Mouse (Mus musculus): ENCODE measurements around the gene Gfpt1. TPM values are rescaled to one million over a fixed set of nuclear protein-coding genes. Genes with fewer than 3 reads are reported as not detected.

The Gfpt1 gene
- polyA plus RNA-seq (2016; fragmentation: Nextera tagmentation; extraction: Ambion mirVana), result 25.2 and 25.9 TPM in 2 replicates

DNA sequence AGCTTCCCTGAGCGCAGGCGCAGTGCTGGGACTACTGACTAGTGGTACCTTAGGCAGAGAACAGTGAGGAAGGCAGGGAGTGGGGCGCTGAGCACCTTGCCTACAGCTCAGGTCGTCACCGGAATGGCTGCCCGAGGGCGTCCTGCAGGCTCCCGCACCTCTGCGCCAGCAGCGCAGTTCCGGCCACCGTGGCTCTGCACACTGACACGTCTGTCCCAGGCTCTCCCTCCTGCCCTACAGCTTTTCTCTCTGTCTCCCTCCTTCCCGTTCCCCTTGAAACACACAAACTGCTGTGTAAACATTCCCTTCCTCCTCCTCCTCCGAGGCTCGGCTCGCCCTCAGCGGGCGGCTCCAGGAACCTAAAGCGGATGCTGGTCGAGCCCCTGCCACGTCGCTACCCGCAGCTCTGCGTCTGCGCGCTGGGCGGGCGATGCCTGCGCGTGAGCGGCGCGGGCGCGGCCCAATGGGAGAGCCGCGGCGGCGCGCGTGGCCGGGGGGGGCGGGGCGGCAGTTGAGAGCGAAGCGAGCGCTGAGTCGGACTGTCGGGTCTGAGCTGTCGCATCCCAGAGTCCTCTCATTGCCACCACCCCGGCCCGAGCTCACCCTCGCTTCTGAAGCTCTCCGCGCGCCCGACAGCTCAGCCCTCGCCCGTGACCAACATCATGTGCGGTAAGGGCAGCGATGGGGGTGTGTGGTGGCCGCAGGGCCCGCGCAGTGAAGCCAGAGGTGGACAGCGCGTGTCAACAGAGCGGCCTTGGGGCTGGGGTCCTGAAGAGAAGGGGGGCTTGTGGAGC lies at the start of gene Gfpt1:
Gfpt1 (plus strand) TSS at position 510 of the 794 bp plus-strand sequence.
- Histone ChIP-seq H3K9ac (replicated peaks) (peak within 1 kb of the TSS; percentile 87), H3K36me3 (peaks cover 5% of the 10 kb centered on the region; the same call in 1 of the 2 replicates), H3K27me3 (no peaks in the 10 kb centered on the region), H3K4me1 (replicated peaks) (peaks cover 23% of the 10 kb centered on the region), H3K4me2 (peak within 1 kb of the TSS; percentile 72), H3K4me3 (replicated peaks) (peak within 1 kb of the TSS; percentile 86), H3K9me3 (no peaks in the 10 kb centered on the region), H3K27ac (peak within 1 kb of the TSS; percentile 100)
- peak; percentile 96 for ATAC-seq (ENCODE audit: insufficient number of reproducible peaks, insufficient read depth, low FRiP score, low TSS enrichment, low read depth)
- under 1% methylated on average over 68 of the region's 68 CpGs for WGBS

DNA sequence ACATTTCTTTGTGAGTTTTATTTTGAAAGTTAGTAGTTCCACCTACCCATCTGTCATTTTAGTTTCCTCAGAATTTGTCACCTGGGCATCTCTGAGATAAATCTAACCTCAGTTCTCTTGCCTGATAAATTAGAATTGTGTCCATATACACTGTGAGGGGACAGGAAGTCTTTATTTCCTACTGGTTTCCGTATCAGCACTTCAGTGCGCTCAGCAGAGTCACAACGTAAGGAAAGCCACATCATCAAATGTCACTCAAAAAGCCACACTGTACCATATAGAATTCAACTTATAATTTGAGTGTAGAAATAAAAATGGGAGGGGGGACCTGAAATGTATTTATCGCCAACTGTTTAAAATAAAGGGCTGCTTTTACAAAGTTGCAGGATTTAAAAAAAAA lies 48.4 kb upstream of the Gfpt1 start:
- no peak overlapping the region for H3K27ac ChIP-seq

DNA sequence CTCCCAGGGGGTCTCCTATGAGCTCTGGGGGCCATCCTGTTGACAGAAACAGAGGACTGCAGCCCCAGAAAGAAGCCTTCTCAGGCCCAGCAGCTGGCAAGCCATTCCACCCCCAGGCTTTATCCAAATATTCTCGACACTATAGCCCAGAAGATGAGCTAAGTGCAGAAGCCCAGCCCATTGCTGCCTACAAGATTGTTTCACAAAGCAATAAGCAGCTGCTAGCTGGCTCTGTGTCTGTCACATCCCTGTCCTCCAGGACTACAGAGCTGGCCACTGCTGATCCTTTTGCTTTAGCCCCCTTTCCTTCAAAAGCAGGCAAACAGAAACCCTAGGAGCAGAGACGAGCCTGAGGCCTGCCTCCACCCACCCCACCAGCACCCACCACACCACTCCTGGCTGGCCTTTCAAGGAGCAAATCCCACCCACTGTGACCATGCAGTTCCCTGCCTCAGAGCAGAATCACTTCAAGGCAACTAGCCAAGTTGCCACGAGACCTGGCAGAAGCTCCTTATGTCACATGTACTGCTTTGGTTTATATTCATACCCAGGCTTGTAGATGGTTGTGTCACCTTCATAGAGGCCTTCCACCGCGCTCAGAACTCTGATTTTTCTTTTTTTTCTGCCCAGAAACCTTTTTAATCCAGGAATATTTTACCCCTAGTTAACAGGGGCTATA lies 45.9 kb upstream of the Gfpt1 start:
- Histone ChIP-seq H3K9ac (replicated peaks) (no peak overlapping the region), H3K27ac (no peak overlapping the region), H3K36me3 (peaks cover 43% of the 10 kb centered on the region), H3K4me1 (replicated peaks) (no peaks in the 10 kb centered on the region), H3K9me3 (no peaks in the 10 kb centered on the region), H3K27me3 (no peaks in the 10 kb centered on the region), H3K4me2 (no peak overlapping the region), H3K4me3 (replicated peaks) (no peak overlapping the region)
- no peak for ATAC-seq (ENCODE audit: insufficient number of reproducible peaks, insufficient read depth, low FRiP score, low TSS enrichment, low read depth)
- WGBS, result 84% methylated on average over 5 of the region's 5 CpGs

More for the DNA sequence above, 48.4 kb upstream of the Gfpt1 start:
- no peaks in the 10 kb centered on the region for H3K9me3 ChIP-seq
- no peak overlapping the region for H3K4me3 ChIP-seq (replicated peaks)
- ATAC-seq (ENCODE audit: insufficient number of reproducible peaks, insufficient read depth, low FRiP score, low TSS enrichment, low read depth), result no peak
- 92% methylated on average over 4 of the region's 4 CpGs for WGBS
- no peaks in the 10 kb centered on the region for H3K27me3 ChIP-seq
- no peak overlapping the region for H3K9ac ChIP-seq (replicated peaks)
- H3K4me1 ChIP-seq (replicated peaks), result no peaks in the 10 kb centered on the region
- peaks cover 46% of the 10 kb centered on the region for H3K36me3 ChIP-seq
- H3K4me2 ChIP-seq, result no peak overlapping the region

DNA sequence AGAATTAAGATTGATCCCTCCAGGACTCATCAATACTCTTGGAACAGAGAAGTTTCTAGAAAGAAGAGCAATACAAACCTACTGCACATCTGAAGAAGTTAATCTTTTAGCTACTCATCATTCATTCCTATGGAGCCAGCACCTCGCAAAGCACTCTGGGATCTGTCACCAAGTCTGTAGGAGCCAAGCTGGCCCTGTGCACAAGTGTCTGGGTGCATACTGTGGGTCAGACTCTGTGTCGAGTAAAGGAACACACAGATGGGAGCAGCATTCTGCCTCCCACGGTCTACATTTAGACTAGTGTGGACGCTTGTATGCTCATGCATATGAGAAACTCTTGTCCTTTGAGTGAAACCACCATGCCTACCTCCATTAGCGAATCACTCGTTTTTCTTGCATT lies 45.3 kb upstream of the Gfpt1 start:
- Histone ChIP-seq H3K27me3 (no peaks in the 10 kb centered on the region), H3K9ac (replicated peaks) (no peak overlapping the region), H3K4me1 (replicated peaks) (no peaks in the 10 kb centered on the region), H3K36me3 (peaks cover 43% of the 10 kb centered on the region), H3K4me2 (no peak overlapping the region), H3K9me3 (no peaks in the 10 kb centered on the region), H3K27ac (no peak overlapping the region), H3K4me3 (replicated peaks) (no peak overlapping the region)
- ATAC-seq (ENCODE audit: insufficient number of reproducible peaks, insufficient read depth, low FRiP score, low TSS enrichment, low read depth), result no peak
- 90% methylated on average over 6 of the region's 6 CpGs for WGBS

DNA sequence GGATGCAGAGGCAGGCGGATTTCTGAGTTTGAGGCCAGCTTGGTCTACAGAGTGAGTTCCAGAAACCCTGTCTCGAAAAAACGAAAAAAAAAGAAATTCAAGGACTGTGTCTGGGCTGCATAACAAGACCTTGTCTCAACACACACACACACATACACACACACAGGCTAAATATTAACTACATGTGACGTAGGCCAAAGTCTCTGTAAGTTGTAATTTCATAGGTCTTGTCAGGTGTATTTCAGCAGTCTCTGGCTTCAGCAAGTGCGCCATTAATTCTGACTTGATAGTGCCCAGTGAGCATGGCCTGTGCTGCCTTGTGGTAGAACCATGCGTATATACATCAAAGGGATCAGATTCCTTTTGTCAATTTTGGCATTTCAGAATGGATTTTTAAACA lies 40.7 kb upstream of the Gfpt1 start:
- H3K4me2 ChIP-seq, result no peak overlapping the region
- peaks cover 4% of the 10 kb centered on the region; the same call in 1 of the 2 replicates for H3K4me1 ChIP-seq (replicated peaks)
- 89% methylated on average over 6 of the region's 6 CpGs for WGBS
- no peak for ATAC-seq (ENCODE audit: insufficient number of reproducible peaks, insufficient read depth, low FRiP score, low TSS enrichment, low read depth)
- no peak overlapping the region for H3K9ac ChIP-seq (replicated peaks)
- H3K27me3 ChIP-seq, result no peaks in the 10 kb centered on the region
- no peaks in the 10 kb centered on the region for H3K9me3 ChIP-seq
- no peak overlapping the region for H3K4me3 ChIP-seq (replicated peaks)
- H3K27ac ChIP-seq, result no peak overlapping the region; the same call in 1 of the 2 replicates
- H3K36me3 ChIP-seq, result peaks cover 23% of the 10 kb centered on the region

DNA sequence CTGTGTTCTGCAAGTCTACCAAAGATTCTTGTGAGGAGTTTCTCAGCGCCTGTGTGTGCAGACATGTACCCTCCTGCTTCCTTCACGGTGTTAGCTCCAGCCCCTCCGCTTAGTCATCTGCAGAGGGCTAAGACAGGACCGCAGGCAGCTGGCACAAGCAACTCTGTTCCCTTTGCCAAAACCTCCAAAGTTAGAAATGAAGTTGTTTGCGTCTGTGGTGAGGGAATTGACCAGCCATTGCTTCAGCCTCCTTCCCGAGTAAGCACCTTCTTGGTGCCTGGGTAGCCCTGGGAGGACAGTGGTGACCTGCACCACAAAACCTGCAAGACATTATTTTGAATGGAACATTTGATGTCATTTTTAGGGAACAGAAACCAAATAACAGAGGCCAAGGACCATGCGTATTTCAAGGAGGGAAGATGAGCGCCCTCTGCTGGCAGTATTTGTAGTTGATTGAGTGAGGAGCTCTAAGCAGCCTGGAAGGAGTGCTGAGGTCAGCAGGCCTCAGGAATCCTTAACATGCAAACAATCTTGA lies 40.1 kb upstream of the Gfpt1 start:
- peaks cover 4% of the 10 kb centered on the region; the same call in 1 of the 2 replicates for H3K4me1 ChIP-seq (replicated peaks)
- peak overlapping the region; percentile 50; the same call in 1 of the 2 replicates for H3K27ac ChIP-seq
- no peak overlapping the region for H3K9ac ChIP-seq (replicated peaks)
- WGBS, result 53% methylated on average over 8 of the region's 8 CpGs
- no peak for ATAC-seq (ENCODE audit: insufficient number of reproducible peaks, insufficient read depth, low FRiP score, low TSS enrichment, low read depth)
- H3K9me3 ChIP-seq, result no peaks in the 10 kb centered on the region
- H3K4me3 ChIP-seq (replicated peaks), result no peak overlapping the region
- peaks cover 17% of the 10 kb centered on the region for H3K36me3 ChIP-seq
- no peaks in the 10 kb centered on the region for H3K27me3 ChIP-seq
- no peak overlapping the region for H3K4me2 ChIP-seq

DNA sequence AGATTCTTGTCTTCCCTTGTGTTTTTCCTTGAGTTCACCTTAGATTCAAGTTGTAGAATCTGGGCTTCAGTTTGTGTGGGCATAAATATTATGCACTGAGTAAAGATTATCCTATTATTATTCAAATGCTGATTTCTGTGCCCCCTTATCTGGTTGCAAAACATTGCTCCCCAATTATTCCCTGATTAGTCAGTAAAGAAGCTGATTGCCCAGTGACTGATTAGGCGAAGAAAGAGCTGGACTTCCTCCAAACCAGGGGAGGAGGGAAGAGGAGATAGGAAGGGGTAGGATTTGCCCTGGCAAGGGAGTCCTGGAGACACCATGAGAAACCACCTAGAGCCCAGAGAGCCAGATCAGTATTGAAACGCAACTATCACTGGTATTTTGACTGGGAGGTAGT lies 38.5 kb upstream of the Gfpt1 start:
- Histone ChIP-seq H3K27ac (no peak overlapping the region), H3K9me3 (no peaks in the 10 kb centered on the region), H3K4me2 (no peak overlapping the region), H3K36me3 (0 out of 2 replicates have a peak, but pooled peaks cover 2% of the 10 kb centered on the region), H3K9ac (replicated peaks) (no peak overlapping the region), H3K4me1 (replicated peaks) (peaks cover 4% of the 10 kb centered on the region; the same call in 1 of the 2 replicates), H3K27me3 (no peaks in the 10 kb centered on the region), H3K4me3 (replicated peaks) (no peak overlapping the region)
- no peak for ATAC-seq (ENCODE audit: insufficient number of reproducible peaks, insufficient read depth, low FRiP score, low TSS enrichment, low read depth)
- WGBS, result 80% methylated on average over 2 of the region's 2 CpGs

DNA sequence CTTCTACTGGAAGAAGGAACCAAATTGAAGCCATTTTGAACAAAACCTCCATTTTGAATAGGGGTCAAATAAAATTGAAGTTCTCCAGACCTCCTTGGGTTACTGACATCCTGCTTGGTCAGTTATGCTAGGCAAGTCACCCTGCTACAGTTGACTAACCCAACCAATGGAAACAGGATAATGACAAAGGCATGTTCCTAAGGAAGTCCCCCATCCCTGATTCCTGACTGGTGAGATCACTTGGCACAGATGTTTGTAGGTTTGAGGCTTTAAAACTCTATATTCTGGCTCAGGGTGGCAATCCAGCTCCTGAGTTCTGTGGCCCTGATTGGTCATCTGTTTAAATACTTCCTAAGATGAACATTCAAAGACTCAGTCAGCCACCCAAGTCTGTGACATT lies 37.1 kb upstream of the Gfpt1 start:
- Histone ChIP-seq H3K27me3 (no peaks in the 10 kb centered on the region), H3K27ac (no peak overlapping the region), H3K4me1 (replicated peaks) (peaks cover 8% of the 10 kb centered on the region), H3K4me2 (no peak overlapping the region), H3K36me3 (no peaks in the 10 kb centered on the region), H3K4me3 (replicated peaks) (no peak overlapping the region), H3K9ac (replicated peaks) (no peak overlapping the region), H3K9me3 (no peaks in the 10 kb centered on the region)
- no peak for ATAC-seq (ENCODE audit: insufficient number of reproducible peaks, insufficient read depth, low FRiP score, low TSS enrichment, low read depth)

DNA sequence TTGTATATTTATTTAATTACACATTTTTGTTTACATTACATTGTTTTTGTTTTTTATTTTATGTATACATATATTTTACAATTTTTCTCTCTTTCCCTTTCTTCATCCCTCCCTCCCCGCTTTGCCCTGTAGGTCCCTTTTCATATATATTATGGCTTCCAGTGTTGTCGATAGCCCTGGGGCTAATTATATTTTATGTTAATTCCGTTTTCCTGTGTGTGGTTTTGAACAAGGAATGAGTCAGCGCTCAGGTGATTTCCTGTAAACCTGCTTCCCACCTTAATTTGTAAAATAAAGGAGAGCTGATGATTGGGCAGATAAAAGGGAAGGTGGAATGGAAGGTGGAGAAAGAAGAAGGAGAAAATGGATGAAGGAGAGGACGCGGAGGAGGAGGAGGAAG lies 33.8 kb upstream of the Gfpt1 start, which contains the start of gene Nfu1:
Nfu1 (plus strand) TSS at position 350 of the 400 bp plus-strand sequence.
- Histone ChIP-seq H3K4me2 (peak within 1 kb of the TSS; percentile 63), H3K27me3 (no peaks in the 10 kb centered on the region), H3K36me3 (peaks cover 15% of the 10 kb centered on the region), H3K27ac (peak within 1 kb of the TSS; percentile 66; the same call in 1 of the 2 replicates), H3K9ac (replicated peaks) (peak within 1 kb of the TSS; percentile 87), H3K9me3 (no peaks in the 10 kb centered on the region), H3K4me3 (replicated peaks) (peak within 1 kb of the TSS; percentile 92), H3K4me1 (replicated peaks) (peaks cover 7% of the 10 kb centered on the region)
- no peak for ATAC-seq (ENCODE audit: insufficient number of reproducible peaks, insufficient read depth, low FRiP score, low TSS enrichment, low read depth)
- 69% methylated on average over 6 of the region's 6 CpGs for WGBS

DNA sequence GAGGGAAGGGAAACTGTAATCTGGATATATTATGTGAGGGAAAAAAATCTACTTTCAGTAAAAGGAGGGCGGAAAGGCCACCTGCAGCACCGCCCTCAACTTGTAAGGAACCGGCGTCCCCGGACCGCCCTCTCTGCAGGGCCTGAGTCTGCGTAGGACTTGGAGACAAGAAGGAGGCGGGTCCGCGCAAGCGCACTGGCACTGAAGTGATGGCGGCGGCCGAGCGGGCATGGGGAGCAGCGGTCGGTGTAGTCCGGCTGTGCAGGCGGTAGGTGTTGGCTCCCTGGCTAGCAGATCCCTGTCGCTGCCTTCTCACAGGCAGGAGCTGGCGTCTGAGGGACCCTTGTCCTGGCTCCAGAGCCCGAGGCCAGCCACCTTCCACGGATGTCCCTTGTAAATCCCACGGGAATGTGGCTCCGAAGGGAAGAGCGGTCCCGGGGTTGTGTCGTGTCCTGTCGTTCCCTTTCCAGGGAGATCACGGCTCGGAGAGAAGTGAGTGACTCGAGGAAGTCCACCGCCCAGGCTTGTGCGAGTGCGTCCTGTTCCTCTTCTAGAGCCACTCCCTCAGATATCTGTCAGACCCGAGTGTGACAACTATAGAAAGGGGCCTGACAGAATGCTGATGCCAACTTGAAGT lies 32.8 kb upstream of the Gfpt1 start:
- Histone ChIP-seq H3K4me1 (replicated peaks) (peaks cover 7% of the 10 kb centered on the region), H3K27ac (peak overlapping the region; percentile 66; the same call in 1 of the 2 replicates), H3K36me3 (peaks cover 22% of the 10 kb centered on the region), H3K4me2 (peak overlapping the region; percentile 63), H3K27me3 (no peaks in the 10 kb centered on the region), H3K9ac (replicated peaks) (peak overlapping the region; percentile 87), H3K4me3 (replicated peaks) (peak overlapping the region; percentile 92), H3K9me3 (no peaks in the 10 kb centered on the region)
- WGBS, result under 1% methylated on average over 36 of the region's 36 CpGs
- peak; percentile 92 for ATAC-seq (ENCODE audit: insufficient number of reproducible peaks, insufficient read depth, low FRiP score, low TSS enrichment, low read depth)

DNA sequence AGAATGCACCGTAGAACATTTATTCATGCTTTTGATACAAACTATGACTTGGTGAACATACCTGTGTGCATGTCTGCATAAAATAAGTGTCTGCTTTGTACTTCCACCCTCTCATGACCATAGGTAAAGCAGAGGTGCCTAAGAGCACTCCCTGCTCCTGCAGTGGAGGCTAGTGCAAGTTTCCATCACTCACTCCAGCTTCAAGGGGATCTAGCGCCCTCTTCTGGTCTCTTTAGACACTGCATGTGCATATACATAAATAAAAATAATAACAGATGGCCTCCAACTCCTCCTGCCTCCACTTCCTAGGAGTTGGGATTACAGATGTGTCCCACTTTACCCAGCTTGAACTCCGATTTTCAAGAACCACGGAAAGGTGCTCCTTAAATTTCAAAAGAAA lies 25.7 kb upstream of the Gfpt1 start:
- Histone ChIP-seq H3K27ac (no peak overlapping the region), H3K36me3 (peaks cover 77% of the 10 kb centered on the region), H3K4me3 (replicated peaks) (no peak overlapping the region), H3K4me2 (no peak overlapping the region), H3K9ac (replicated peaks) (no peak overlapping the region), H3K9me3 (peaks cover 7% of the 10 kb centered on the region), H3K4me1 (replicated peaks) (no peaks in the 10 kb centered on the region), H3K27me3 (no peaks in the 10 kb centered on the region)
- no peak for ATAC-seq (ENCODE audit: insufficient number of reproducible peaks, insufficient read depth, low FRiP score, low TSS enrichment, low read depth)
- WGBS, result 62% methylated on average over 4 of the region's 4 CpGs
